Mouse (Mus musculus): Measurements from ENCODE around the gene Defb25. TPM values are rescaled to one million over a fixed set of nuclear protein-coding genes. Genes with fewer than 3 reads are reported as not detected.

Defb25 gene
- polyA plus RNA-seq, 1 experiment from 2014 or later = not detected

- 33% methylated on average over 6 of the region's 6 CpGs for WGBS
- ATAC-seq (ENCODE audit: low FRiP score) = no peak
- H3K27ac ChIP-seq = no peak overlapping the region
Measured at GRCm38 (mm10) chr2:152589021-152589420, 33.8 kb downstream of the Defb25 start.

GRCm38 (mm10) chr2:152588450-152588849, 34.4 kb downstream of the Defb25 start:
- Histone ChIP-seq H3K4me2 (no peak overlapping the region), H3K27ac (no peak overlapping the region), H3K27me3 (no peaks in the 10 kb centered on the region), H3K36me3 (replicated peaks) (no peaks in the 10 kb centered on the region), H3K9me3 (no peaks in the 10 kb centered on the region), H3K4me3 (replicated peaks) (no peak overlapping the region), H3K9ac (no peak overlapping the region), H3K4me1 (peaks cover 7% of the 10 kb centered on the region; the same call in 1 of the 2 replicates)
- ATAC-seq (ENCODE audit: low FRiP score) = no peak
- WGBS = 39% methylated on average over 2 of the region's 2 CpGs

More at GRCm38 (mm10) chr2:152589021-152589420, 33.8 kb downstream of the Defb25 start:
- Histone ChIP-seq H3K9me3 (no peaks in the 10 kb centered on the region), H3K4me3 (replicated peaks) (no peak overlapping the region), H3K9ac (no peak overlapping the region), H3K27me3 (no peaks in the 10 kb centered on the region), H3K36me3 (replicated peaks) (no peaks in the 10 kb centered on the region), H3K4me2 (no peak overlapping the region), H3K4me1 (peaks cover 7% of the 10 kb centered on the region; the same call in 1 of the 2 replicates)

GRCm38 (mm10) chr2:152586926-152587560, 35.8 kb downstream of the Defb25 start:
- Histone ChIP-seq H3K4me1 (peaks cover 7% of the 10 kb centered on the region; the same call in 1 of the 2 replicates), H3K36me3 (replicated peaks) (no peaks in the 10 kb centered on the region), H3K4me2 (no peak overlapping the region), H3K27ac (no peak overlapping the region), H3K9ac (no peak overlapping the region), H3K27me3 (no peaks in the 10 kb centered on the region), H3K9me3 (no peaks in the 10 kb centered on the region), H3K4me3 (replicated peaks) (no peak overlapping the region)
- 81% methylated on average over 4 of the region's 4 CpGs for WGBS
- ATAC-seq (ENCODE audit: low FRiP score) = no peak

GRCm38 (mm10) chr2:152580612-152581011, 42.2 kb downstream of the Defb25 start:
- H3K9me3 ChIP-seq = no peaks in the 10 kb centered on the region
- H3K9ac ChIP-seq = no peak overlapping the region
- no peaks in the 10 kb centered on the region for H3K4me1 ChIP-seq
- 88% methylated on average over 11 of the region's 11 CpGs for WGBS
- H3K4me3 ChIP-seq (replicated peaks) = no peak overlapping the region
- no peak overlapping the region for H3K27ac ChIP-seq
- ATAC-seq (ENCODE audit: low FRiP score) = no peak
- no peak overlapping the region for H3K4me2 ChIP-seq
- H3K27me3 ChIP-seq = no peaks in the 10 kb centered on the region
- no peaks in the 10 kb centered on the region for H3K36me3 ChIP-seq (replicated peaks)

GRCm38 (mm10) chr2:152580107-152580506, 42.7 kb downstream of the Defb25 start, which contains the start of gene Defb19:
Gene Defb19 (minus strand): TSS chr2:152580312.
- no peak for ATAC-seq (ENCODE audit: low FRiP score)
- H3K27me3 ChIP-seq = no peaks in the 10 kb centered on the region
- no peaks in the 10 kb centered on the region for H3K36me3 ChIP-seq (replicated peaks)
- no peak within 1 kb of the TSS for H3K9ac ChIP-seq
- no peaks in the 10 kb centered on the region for H3K4me1 ChIP-seq
- 70% methylated on average over 7 of the region's 7 CpGs for WGBS
- no peak within 1 kb of the TSS for H3K4me2 ChIP-seq
- no peak within 1 kb of the TSS for H3K27ac ChIP-seq
- no peak within 1 kb of the TSS for H3K4me3 ChIP-seq (replicated peaks)
- H3K9me3 ChIP-seq = no peaks in the 10 kb centered on the region

GRCm38 (mm10) chr2:152573484-152573883, 49.4 kb downstream of the Defb25 start:
- H3K27ac ChIP-seq = no peak overlapping the region
- 91% methylated on average over 8 of the region's 8 CpGs for WGBS
- H3K4me1 ChIP-seq = no peaks in the 10 kb centered on the region
- H3K9me3 ChIP-seq = no peaks in the 10 kb centered on the region
- no peak overlapping the region for H3K4me2 ChIP-seq
- H3K36me3 ChIP-seq (replicated peaks) = no peaks in the 10 kb centered on the region
- H3K4me3 ChIP-seq (replicated peaks) = no peak overlapping the region
- no peak for ATAC-seq (ENCODE audit: low FRiP score)
- no peak overlapping the region for H3K9ac ChIP-seq
- H3K27me3 ChIP-seq = no peaks in the 10 kb centered on the region

Other genes starting within 250 kb of the Defb25 start
- gene Nrsn2, start 246.4 kb downstream of the Defb25 start, polyA plus RNA-seq (2016; fragmentation: Nextera tagmentation; extraction: Ambion mirVana) = 11.1 and 12.4 TPM in 2 replicates
- gene Sox12, start 225.0 kb downstream of the Defb25 start, polyA plus RNA-seq (2016; fragmentation: Nextera tagmentation; extraction: Ambion mirVana) = 16.3 and 19.3 TPM in 2 replicates
- gene Zcchc3, start 208.0 kb downstream of the Defb25 start, polyA plus RNA-seq (2016; fragmentation: Nextera tagmentation; extraction: Ambion mirVana) = 55.2 and 55.9 TPM in 2 replicates
- gene 6820408C15Rik, start 207.5 kb downstream of the Defb25 start, polyA plus RNA-seq (2016; fragmentation: Nextera tagmentation; extraction: Ambion mirVana) = 1.2 and 1.7 TPM in 2 replicates
- gene Defb23, start 158.4 kb downstream of the Defb25 start, polyA plus RNA-seq (2016; fragmentation: Nextera tagmentation; extraction: Ambion mirVana) = not detected in 2 replicates
- not detected in 2 replicates for gene Defb20, start 146.0 kb downstream of the Defb25 start, polyA plus RNA-seq (2016; fragmentation: Nextera tagmentation; extraction: Ambion mirVana)
- gene Defb22, start 132.9 kb downstream of the Defb25 start, polyA plus RNA-seq (2016; fragmentation: Nextera tagmentation; extraction: Ambion mirVana) = not detected in 2 replicates
- gene Defb26, start 111.4 kb downstream of the Defb25 start, polyA plus RNA-seq (2016; fragmentation: Nextera tagmentation; extraction: Ambion mirVana) = not detected in 2 replicates
- not detected in 2 replicates for gene Defb28, start 104.8 kb downstream of the Defb25 start, polyA plus RNA-seq (2016; fragmentation: Nextera tagmentation; extraction: Ambion mirVana)
- not detected in 2 replicates for gene Defb29, start 83.0 kb downstream of the Defb25 start, polyA plus RNA-seq (2016; fragmentation: Nextera tagmentation; extraction: Ambion mirVana)
- gene Gm17416, start 53.7 kb downstream of the Defb25 start, polyA plus RNA-seq (2016; fragmentation: Nextera tagmentation; extraction: Ambion mirVana) = not detected in 2 replicates
- gene Defb21, start 50.3 kb downstream of the Defb25 start, polyA plus RNA-seq (2016; fragmentation: Nextera tagmentation; extraction: Ambion mirVana) = not detected in 2 replicates
- not detected in 2 replicates for gene Defb19, start 42.7 kb downstream of the Defb25 start, polyA plus RNA-seq (2016; fragmentation: Nextera tagmentation; extraction: Ambion mirVana)
- gene Defb45, start 23.7 kb downstream of the Defb25 start, polyA plus RNA-seq (2016; fragmentation: Nextera tagmentation; extraction: Ambion mirVana) = not detected in 2 replicates
- not detected in 2 replicates for gene Defb36, start 18.7 kb downstream of the Defb25 start, polyA plus RNA-seq (2016; fragmentation: Nextera tagmentation; extraction: Ambion mirVana)
- 0.26 and 0.38 TPM in 2 replicates for gene Rem1, start 3.9 kb upstream of the Defb25 start, polyA plus RNA-seq (2016; fragmentation: Nextera tagmentation; extraction: Ambion mirVana)
- 128 and 131 TPM in 2 replicates for gene H13, start 46.4 kb upstream of the Defb25 start, polyA plus RNA-seq (2016; fragmentation: Nextera tagmentation; extraction: Ambion mirVana)
- 39.5 and 41.2 TPM in 2 replicates for gene Mcts2, start 64.0 kb upstream of the Defb25 start, polyA plus RNA-seq (2016; fragmentation: Nextera tagmentation; extraction: Ambion mirVana)
- 37.9 and 48.5 TPM in 2 replicates for gene Id1, start 113.2 kb upstream of the Defb25 start, polyA plus RNA-seq (2016; fragmentation: Nextera tagmentation; extraction: Ambion mirVana)
- 3.1 and 3.6 TPM in 2 replicates for gene Cox4i2, start 131.1 kb upstream of the Defb25 start, polyA plus RNA-seq (2016; fragmentation: Nextera tagmentation; extraction: Ambion mirVana)
- gene Bcl2l1, start 208.7 kb upstream of the Defb25 start, polyA plus RNA-seq (2016; fragmentation: Nextera tagmentation; extraction: Ambion mirVana) = 159 and 164 TPM in 2 replicates
- 133 and 156 TPM in 2 replicates for gene Tpx2, start 224.9 kb upstream of the Defb25 start, polyA plus RNA-seq (2016; fragmentation: Nextera tagmentation; extraction: Ambion mirVana)